Mouse (Mus musculus) hindlimb bud, embryonic 11.5 days (tissue): ENCODE measurements around the gene Olfr433.
"Not testable (repeated sequence)": the region's sequence is repeated elsewhere in the genome, so short reads cannot be mapped to it uniquely, and the experiment has no call there.

Experiments
- DNase-seq: peaks from one replicate; pipeline ENCODE4 v3.0.0-alpha.2; 2012; ENCODE audit warnings: low read depth, low spot score; ENCODE audit errors: extremely low spot score

The Olfr433 gene

GRCm38 (mm10) chr1:174040523-174041177, at the start of gene Olfr433:
Gene Olfr433 (plus strand): TSS chr1:174040705.
- no peak for DNase-seq

- DNase-seq = no peak
Observed at GRCm38 (mm10) chr1:173995003-173995402, 45.5 kb upstream of the Olfr433 start.

GRCm38 (mm10) chr1:174004352-174005109, 36.0 kb upstream of the Olfr433 start:
- not testable (repeated sequence) for DNase-seq

- not testable (repeated sequence) for DNase-seq
Observed at GRCm38 (mm10) chr1:174007050-174007449, 33.5 kb upstream of the Olfr433 start.

- DNase-seq = no peak
Observed at GRCm38 (mm10) chr1:174031698-174032097, 8.8 kb upstream of the Olfr433 start, which contains the start of gene Ifi205. Gene Ifi205 (minus strand): TSS chr1:174031810.

GRCm38 (mm10) chr1:174035841-174036240, 4.7 kb upstream of the Olfr433 start:
- no peak for DNase-seq

- DNase-seq = no peak
Observed at GRCm38 (mm10) chr1:174038480-174038879, 2.0 kb upstream of the Olfr433 start.

- DNase-seq = not testable (repeated sequence)
Observed at GRCm38 (mm10) chr1:174042091-174042884, 1.8 kb downstream of the Olfr433 start.

GRCm38 (mm10) chr1:174044431-174044830, 3.9 kb downstream of the Olfr433 start:
- no peak for DNase-seq

GRCm38 (mm10) chr1:174048227-174048626, 7.7 kb downstream of the Olfr433 start:
- not testable (repeated sequence) for DNase-seq

GRCm38 (mm10) chr1:174048893-174049292, 8.4 kb downstream of the Olfr433 start, which contains the start of gene Olfr432:
Gene Olfr432 (plus strand): TSS chr1:174049205.
- no peak for DNase-seq

GRCm38 (mm10) chr1:174049357-174049756, 8.9 kb downstream of the Olfr433 start:
- DNase-seq = not testable (repeated sequence)

- no peak for DNase-seq
Observed at GRCm38 (mm10) chr1:174050532-174050931, 10.0 kb downstream of the Olfr433 start.

- DNase-seq = no peak
Observed at GRCm38 (mm10) chr1:174051515-174051914, 11.0 kb downstream of the Olfr433 start.

GRCm38 (mm10) chr1:174051931-174052536, 11.5 kb downstream of the Olfr433 start:
- no peak for DNase-seq

- DNase-seq = no peak
Observed at GRCm38 (mm10) chr1:174052981-174053380, 12.5 kb downstream of the Olfr433 start.

GRCm38 (mm10) chr1:174055248-174055647, 14.7 kb downstream of the Olfr433 start:
- no peak for DNase-seq

GRCm38 (mm10) chr1:174066305-174066704, 25.8 kb downstream of the Olfr433 start, which contains the start of gene Olfr430:
Gene Olfr430 (plus strand): TSS chr1:174066605.
- DNase-seq = no peak

- DNase-seq = no peak
Observed at GRCm38 (mm10) chr1:174084031-174084430, 43.5 kb downstream of the Olfr433 start, which contains the start of gene Olfr429. Gene Olfr429 (plus strand): TSS chr1:174084331.
